Mouse (Mus musculus) lung, postnatal 0 days (tissue): Measurements from ENCODE around the gene Immp2l. TPM values are rescaled to one million over a fixed set of nuclear protein-coding genes. Genes with fewer than 3 reads are reported as not detected.

Source experiments
- ATAC-seq: fragments of 200-750 bp; cut with Nextera tagmentation; 2 replicates; pipeline ENCODE4 v1.8.0; 2017; ENCODE audit warnings: moderate library complexity
- DNase-seq: peaks from one replicate; pipeline ENCODE4 v3.0.0-alpha.2; 2016; ENCODE audit warnings: low spot score
- H3K27ac ChIP-seq: fragments of 300-500 bp; sonication (generic); 2 replicates; pipeline ENCODE4 v1.5.1; 2014; ENCODE audit warnings: antibody characterized with exemption, mild to moderate bottlenecking, low read length, mixed read lengths
- H3K27me3 ChIP-seq: fragments of 300-500 bp; sonication (generic); replicated peaks from 2 replicates; pipeline ENCODE4 v1.6.1; 2014; ENCODE audit warnings: low read length, mixed read lengths; ENCODE audit not compliant: insufficient read depth
- H3K36me3 ChIP-seq: fragments of 300-500 bp; sonication (generic); 2 replicates; pipeline ENCODE4 v1.6.1; 2014; ENCODE audit warnings: low read length, mixed read lengths; ENCODE audit not compliant: insufficient read depth
- H3K4me1 ChIP-seq: fragments of 300-500 bp; sonication (generic); 2 replicates; pipeline ENCODE4 v1.6.1; 2014; ENCODE audit warnings: antibody characterized with exemption, low read depth, low read length, mixed read lengths; ENCODE audit not compliant: insufficient read depth
- H3K4me2 ChIP-seq: fragments of 300-500 bp; sonication (generic); replicated peaks from 2 replicates; pipeline ENCODE4 v1.6.1; 2014; ENCODE audit warnings: low read depth, mild to moderate bottlenecking, low read length, moderate library complexity, mixed read lengths
- H3K4me3 ChIP-seq: fragments of 300-500 bp; sonication (generic); 2 replicates; pipeline ENCODE4 v1.5.1; 2014; ENCODE audit warnings: low read depth, low read length
- H3K9ac ChIP-seq: fragments of 300-500 bp; sonication (generic); replicated peaks from 2 replicates; pipeline ENCODE4 v1.6.1; 2014; ENCODE audit warnings: low read depth, mild to moderate bottlenecking
- H3K9me3 ChIP-seq: fragments of 300-500 bp; sonication (generic); 2 replicates; pipeline ENCODE4 v1.6.1; 2016; ENCODE audit warnings: low read length, mixed read lengths
- CTCF ChIP-seq: IDR thresholded peaks from 2 replicates; pipeline ENCODE4 v1.5.1; 2016; ENCODE audit warnings: antibody characterized with exemption, mild to moderate bottlenecking
- EP300 ChIP-seq: IDR thresholded peaks from 2 replicates; pipeline ENCODE4 v1.6.1; 2016; ENCODE audit warnings: antibody characterized with exemption, mild to moderate bottlenecking, control low read depth
- WGBS: fragments of 180-500 bp; shearing (Covaris S2); extraction: QIAGEN DNeasy Blood & Tissue Kit; methylation state at CpG from one replicate; pipeline ENCODE4 v1.1.7; 2014; 5-methylcytosine and 5-hydroxymethylcytosine counted together
- polyA plus RNA-seq: library from polyadenylated mRNA; unstranded; fragments of >200 nt; fragmentation: Nextera tagmentation; extraction: Ambion mirVana; gene quantifications from 2 replicates; pipeline ENCODE4 v1.2.1, GENCODE M21; 2015

Immp2l gene
- polyA plus RNA-seq, 1 experiment from 2014 or later: 5.2 TPM

GRCm38 (mm10) chr12:41643262-41643661 is 619.4 kb downstream of the Immp2l start:
- no peaks in the 10 kb centered on the region for H3K4me1 ChIP-seq
- TF ChIP-seq EP300 (no peak), CTCF (no peak)
- H3K9ac ChIP-seq: no peak overlapping the region
- H3K4me3 ChIP-seq: no peak overlapping the region
- H3K36me3 ChIP-seq: no peaks in the 10 kb centered on the region
- no peaks in the 10 kb centered on the region for H3K27me3 ChIP-seq
- no peak for ATAC-seq
- 81% methylated on average over 4 of the region's 4 CpGs for WGBS
- no peak overlapping the region for H3K27ac ChIP-seq
- no peak overlapping the region for H3K4me2 ChIP-seq
- H3K9me3 ChIP-seq: no peaks in the 10 kb centered on the region
- no peak for DNase-seq

DNA sequence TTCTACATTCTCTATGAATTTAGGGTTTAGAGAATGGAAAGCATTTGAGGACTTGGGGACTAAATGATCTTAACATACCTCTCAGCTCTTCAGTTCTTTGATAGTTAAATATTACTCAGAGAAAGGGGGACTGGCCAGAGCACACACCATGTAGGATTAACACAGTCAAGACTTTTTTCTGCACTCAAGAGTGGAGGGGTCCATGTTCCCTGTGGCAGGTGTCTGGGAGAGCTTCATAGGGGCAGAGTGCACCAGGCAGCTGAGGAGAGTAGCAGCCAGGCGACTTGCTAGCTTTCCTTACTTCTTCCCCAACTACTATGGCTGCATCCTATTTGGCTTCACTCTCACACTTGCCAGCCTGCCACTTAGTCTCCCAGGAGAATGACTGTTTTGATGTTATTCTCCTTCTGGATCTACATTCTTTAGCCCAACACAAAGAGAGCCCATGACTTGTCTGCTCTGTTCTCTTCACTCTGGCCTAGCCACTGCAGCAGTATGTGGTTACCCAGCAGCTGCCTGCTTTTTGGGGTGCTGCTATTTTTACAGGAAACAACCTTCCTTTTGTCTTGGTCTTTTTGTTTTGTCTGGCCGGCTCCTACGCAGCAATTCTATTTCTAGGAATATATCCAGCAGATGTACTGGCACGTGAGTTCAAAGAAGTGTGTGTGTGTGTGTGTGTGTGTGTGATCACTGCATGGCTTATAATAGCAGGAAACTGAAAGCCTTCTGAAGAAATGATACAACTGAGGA is 621.1 kb downstream of the Immp2l start:
- Histone ChIP-seq H3K27ac (no peak overlapping the region), H3K4me3 (no peak overlapping the region), H3K4me2 (no peak overlapping the region), H3K9ac (no peak overlapping the region), H3K27me3 (no peaks in the 10 kb centered on the region), H3K36me3 (no peaks in the 10 kb centered on the region), H3K9me3 (no peaks in the 10 kb centered on the region), H3K4me1 (no peaks in the 10 kb centered on the region)
- DNase-seq (no peak), ATAC-seq (no peak)
- 48% methylated on average over 4 of the region's 4 CpGs for WGBS
- TF ChIP-seq EP300 (no peak), CTCF (no peak)

- 13% methylated on average over 5 of the region's 5 CpGs for WGBS
- H3K9ac ChIP-seq: no peak overlapping the region
- DNase-seq (peak; percentile 53), ATAC-seq (peak; percentile 61)
- no peaks in the 10 kb centered on the region for H3K4me1 ChIP-seq
- H3K36me3 ChIP-seq: no peaks in the 10 kb centered on the region
- H3K27me3 ChIP-seq: no peaks in the 10 kb centered on the region
- no peaks in the 10 kb centered on the region for H3K9me3 ChIP-seq
- no peak overlapping the region for H3K27ac ChIP-seq
- no peak overlapping the region for H3K4me3 ChIP-seq
- TF ChIP-seq CTCF: no peak
- no peak for TF ChIP-seq EP300
- peak overlapping the region; percentile 2; the same call in 1 of the 2 replicates for H3K4me2 ChIP-seq
Observed at GRCm38 (mm10) chr12:41646956-41647575, 623.2 kb downstream of the Immp2l start.

GRCm38 (mm10) chr12:41647675-41648074 is 623.8 kb downstream of the Immp2l start:
- DNase-seq (no peak), ATAC-seq (no peak)
- H3K9me3 ChIP-seq: no peaks in the 10 kb centered on the region
- H3K9ac ChIP-seq: no peak overlapping the region
- 86% methylated on average over 2 of the region's 2 CpGs for WGBS
- H3K4me2 ChIP-seq: no peak overlapping the region
- TF ChIP-seq CTCF (no peak), EP300 (no peak)
- no peak overlapping the region for H3K4me3 ChIP-seq
- H3K36me3 ChIP-seq: no peaks in the 10 kb centered on the region
- no peaks in the 10 kb centered on the region for H3K27me3 ChIP-seq
- no peak overlapping the region; the same call in 1 of the 2 replicates for H3K27ac ChIP-seq
- no peaks in the 10 kb centered on the region for H3K4me1 ChIP-seq

DNA sequence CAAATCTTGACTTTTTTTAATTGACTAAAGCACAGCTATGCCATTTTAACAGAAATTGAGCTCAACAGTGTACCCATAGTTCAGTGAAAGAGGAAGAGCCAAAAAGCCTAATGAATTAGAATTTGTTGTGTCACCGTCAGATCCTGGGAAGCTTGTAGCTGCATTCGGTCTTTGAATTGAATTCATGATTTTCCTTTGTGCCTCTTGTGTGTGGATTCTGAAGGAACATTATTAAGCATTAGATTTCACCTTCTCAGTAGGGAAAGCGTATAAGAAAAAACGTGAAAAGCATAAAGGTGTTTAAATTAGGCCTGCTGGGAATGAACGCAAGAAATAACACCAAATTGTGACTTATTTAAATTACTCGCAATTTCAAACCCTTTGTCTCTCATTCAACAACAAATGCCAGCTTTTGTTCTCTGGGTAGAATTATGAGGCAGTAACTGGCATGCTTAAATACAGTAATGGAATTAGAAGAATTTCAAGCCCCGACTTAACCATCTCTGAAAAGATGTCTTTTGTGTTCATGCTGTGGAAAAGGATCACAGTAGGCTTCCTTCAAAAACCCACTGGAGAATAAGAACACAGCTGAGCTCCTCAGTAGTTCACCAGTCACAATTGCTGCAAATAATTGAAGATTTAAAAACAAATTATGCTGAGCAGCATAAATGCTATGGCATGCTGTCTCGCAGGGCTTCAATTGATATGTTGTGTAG is 626.1 kb downstream of the Immp2l start:
- H3K27me3 ChIP-seq: no peaks in the 10 kb centered on the region
- no peak for ATAC-seq
- no peak overlapping the region for H3K27ac ChIP-seq
- TF ChIP-seq CTCF (no peak), EP300 (no peak)
- no peak overlapping the region for H3K4me2 ChIP-seq
- DNase-seq: no peak
- H3K4me3 ChIP-seq: no peak overlapping the region
- H3K9ac ChIP-seq: no peak overlapping the region
- 86% methylated on average over 8 of the region's 8 CpGs for WGBS
- H3K4me1 ChIP-seq: no peaks in the 10 kb centered on the region
- H3K36me3 ChIP-seq: no peaks in the 10 kb centered on the region
- no peaks in the 10 kb centered on the region for H3K9me3 ChIP-seq

- 84% methylated on average over 3 of the region's 3 CpGs for WGBS
- TF ChIP-seq EP300: no peak
- no peak for TF ChIP-seq CTCF
- no peak for DNase-seq
- no peak overlapping the region for H3K4me2 ChIP-seq
- ATAC-seq: no peak
- H3K4me1 ChIP-seq: no peaks in the 10 kb centered on the region
- H3K27me3 ChIP-seq: no peaks in the 10 kb centered on the region
- H3K27ac ChIP-seq: no peak overlapping the region
- no peaks in the 10 kb centered on the region for H3K9me3 ChIP-seq
- no peaks in the 10 kb centered on the region for H3K36me3 ChIP-seq
- H3K4me3 ChIP-seq: no peak overlapping the region
- H3K9ac ChIP-seq: no peak overlapping the region
Observed at GRCm38 (mm10) chr12:41668280-41668679, 644.4 kb downstream of the Immp2l start.
